Mouse (Mus musculus) hindbrain, embryonic 16.5 days (tissue): ENCODE data around the gene Cachd1. TPM values are rescaled to one million over a fixed set of nuclear protein-coding genes. Genes with fewer than 3 reads are reported as not detected.

Source experiments
- ATAC-seq: fragments of 200-750 bp; cut with Nextera tagmentation; 2 replicates; pipeline ENCODE4 v1.8.0; 2017; ENCODE audit warnings: moderate TSS enrichment, moderate library complexity
- H3K27ac ChIP-seq: fragments of 300-500 bp; sonication (generic); 2 replicates; pipeline ENCODE4 v1.5.1; 2014; ENCODE audit warnings: low read depth, mild to moderate bottlenecking, control low read depth, low read length, moderate library complexity
- H3K27me3 ChIP-seq: fragments of 300-500 bp; sonication (generic); replicated peaks from 2 replicates; pipeline ENCODE4 v1.6.1; 2014; ENCODE audit warnings: low read length; ENCODE audit not compliant: control insufficient read depth, insufficient read depth
- H3K36me3 ChIP-seq: fragments of 300-500 bp; sonication (generic); 2 replicates; pipeline ENCODE4 v1.6.1; 2014; ENCODE audit warnings: mild to moderate bottlenecking, low read length, moderate library complexity, mixed read lengths; ENCODE audit not compliant: control insufficient read depth, insufficient read depth
- H3K4me1 ChIP-seq: fragments of 300-500 bp; sonication (generic); 2 replicates; pipeline ENCODE4 v1.6.1; 2014; ENCODE audit warnings: low read depth, low read length; ENCODE audit not compliant: control insufficient read depth, insufficient read depth
- H3K4me2 ChIP-seq: fragments of 300-500 bp; sonication (generic); 2 replicates; pipeline ENCODE4 v1.6.1; 2014; ENCODE audit warnings: mild to moderate bottlenecking, low read length, control low read depth, moderate library complexity
- H3K4me3 ChIP-seq: fragments of 300-500 bp; sonication (generic); 2 replicates; pipeline ENCODE4 v1.5.1; 2014; ENCODE audit warnings: mild to moderate bottlenecking, low read length, control low read depth, moderate library complexity
- H3K9ac ChIP-seq: fragments of 300-500 bp; sonication (generic); 2 replicates; pipeline ENCODE4 v1.6.1; 2014; ENCODE audit warnings: low read depth, mild to moderate bottlenecking, control low read depth, low read length, moderate library complexity
- H3K9me3 ChIP-seq: fragments of 300-500 bp; sonication (generic); 2 replicates; pipeline ENCODE4 v1.6.1; 2014; ENCODE audit warnings: mild to moderate bottlenecking, low read length, moderate library complexity; ENCODE audit not compliant: control insufficient read depth
- WGBS: fragments of 180-500 bp; shearing (Covaris S2); extraction: QIAGEN DNeasy Blood & Tissue Kit; methylation state at CpG from one replicate; pipeline ENCODE4 v1.1.7; 2014; 5-methylcytosine and 5-hydroxymethylcytosine counted together
- polyA plus RNA-seq: library from polyadenylated mRNA; unstranded; fragments of >200 nt; fragmentation: Nextera tagmentation; extraction: Ambion mirVana; gene quantifications from 2 replicates; pipeline ENCODE4 v1.2.1, GENCODE M21; 2015

Gene Cachd1
- polyA plus RNA-seq, 1 experiment from 2014 or later: 10.6 TPM

DNA sequence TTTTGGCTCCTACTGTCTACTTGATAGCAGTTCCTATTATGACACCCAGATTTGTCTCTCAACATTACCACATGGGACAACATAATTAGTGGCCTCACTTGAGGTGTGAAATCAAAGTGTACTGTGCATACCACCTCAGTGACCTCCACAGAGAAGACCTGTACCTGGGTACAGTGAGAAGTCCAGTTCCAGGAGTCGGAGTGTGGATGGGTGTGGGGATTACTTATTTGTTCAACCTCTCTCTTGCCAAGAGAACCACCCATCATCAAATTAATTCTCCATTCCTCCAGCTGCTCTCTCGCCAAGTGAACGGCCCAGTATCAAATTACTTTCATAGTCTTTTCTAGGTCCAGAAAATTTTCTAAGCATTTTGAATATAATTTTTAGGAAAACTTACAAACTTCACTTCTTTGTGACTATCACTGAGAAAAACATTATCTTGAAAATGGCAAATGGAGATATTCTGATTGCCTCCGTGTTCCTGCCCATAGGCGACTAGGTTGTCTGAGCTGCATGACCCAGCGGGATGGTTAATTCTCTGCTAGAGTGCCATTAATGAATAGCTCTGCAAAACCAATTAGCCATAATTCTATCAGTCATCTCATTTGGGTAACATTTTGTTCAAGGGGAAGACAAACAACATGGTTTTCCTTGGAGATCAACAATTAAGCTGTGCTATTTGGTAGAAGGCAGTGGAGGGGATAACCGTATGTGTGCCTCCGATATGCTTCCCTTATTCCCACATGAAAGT is 120.0 kb downstream of the Cachd1 start:
- Histone ChIP-seq H3K27ac (no peak overlapping the region), H3K9me3 (no peaks in the 10 kb centered on the region), H3K36me3 (no peaks in the 10 kb centered on the region), H3K4me2 (no peak overlapping the region), H3K9ac (no peak overlapping the region), H3K27me3 (no peaks in the 10 kb centered on the region), H3K4me1 (no peaks in the 10 kb centered on the region; the same call in 1 of the 2 replicates), H3K4me3 (no peak overlapping the region)
- 54% methylated on average over 8 of the region's 8 CpGs for WGBS
- no peak for ATAC-seq

- ATAC-seq: 0 out of 2 replicates have a peak, but pooled peaks have one; percentile 74
- Histone ChIP-seq H3K4me2 (no peak overlapping the region), H3K9ac (no peak overlapping the region), H3K27me3 (no peaks in the 10 kb centered on the region), H3K4me1 (no peaks in the 10 kb centered on the region; the same call in 1 of the 2 replicates), H3K4me3 (no peak overlapping the region), H3K36me3 (no peaks in the 10 kb centered on the region), H3K27ac (no peak overlapping the region), H3K9me3 (no peaks in the 10 kb centered on the region)
- 66% methylated on average over 3 of the region's 3 CpGs for WGBS
Observed at GRCm38 (mm10) chr4:100897943-100898342, 121.5 kb downstream of the Cachd1 start.

GRCm38 (mm10) chr4:100909694-100910340 is 133.3 kb downstream of the Cachd1 start:
- H3K4me3 ChIP-seq: no peak overlapping the region
- H3K27me3 ChIP-seq: no peaks in the 10 kb centered on the region
- 42% methylated on average over 9 of the region's 9 CpGs for WGBS
- no peak overlapping the region for H3K9ac ChIP-seq
- no peak overlapping the region for H3K27ac ChIP-seq
- ATAC-seq: peak; percentile 21
- H3K4me1 ChIP-seq: peaks cover 20% of the 10 kb centered on the region
- no peaks in the 10 kb centered on the region for H3K9me3 ChIP-seq
- H3K36me3 ChIP-seq: no peaks in the 10 kb centered on the region
- no peak overlapping the region for H3K4me2 ChIP-seq

GRCm38 (mm10) chr4:100910605-100911330 is 134.3 kb downstream of the Cachd1 start:
- Histone ChIP-seq H3K4me2 (peak overlapping the region; percentile 20; the same call in 1 of the 2 replicates), H3K4me3 (no peak overlapping the region), H3K4me1 (peaks cover 20% of the 10 kb centered on the region), H3K36me3 (no peaks in the 10 kb centered on the region), H3K27me3 (no peaks in the 10 kb centered on the region), H3K27ac (no peak overlapping the region), H3K9ac (no peak overlapping the region), H3K9me3 (no peaks in the 10 kb centered on the region)
- WGBS: 17% methylated on average over 11 of the region's 11 CpGs
- no peak for ATAC-seq

- Histone ChIP-seq H3K4me2 (no peak overlapping the region), H3K27me3 (no peaks in the 10 kb centered on the region), H3K9ac (no peak overlapping the region), H3K4me3 (no peak overlapping the region), H3K36me3 (no peaks in the 10 kb centered on the region), H3K9me3 (no peaks in the 10 kb centered on the region), H3K27ac (no peak overlapping the region), H3K4me1 (peaks cover 20% of the 10 kb centered on the region)
- no peak for ATAC-seq
- 35% methylated on average over 3 of the region's 3 CpGs for WGBS
Observed at GRCm38 (mm10) chr4:100911658-100912057, 135.2 kb downstream of the Cachd1 start.

DNA sequence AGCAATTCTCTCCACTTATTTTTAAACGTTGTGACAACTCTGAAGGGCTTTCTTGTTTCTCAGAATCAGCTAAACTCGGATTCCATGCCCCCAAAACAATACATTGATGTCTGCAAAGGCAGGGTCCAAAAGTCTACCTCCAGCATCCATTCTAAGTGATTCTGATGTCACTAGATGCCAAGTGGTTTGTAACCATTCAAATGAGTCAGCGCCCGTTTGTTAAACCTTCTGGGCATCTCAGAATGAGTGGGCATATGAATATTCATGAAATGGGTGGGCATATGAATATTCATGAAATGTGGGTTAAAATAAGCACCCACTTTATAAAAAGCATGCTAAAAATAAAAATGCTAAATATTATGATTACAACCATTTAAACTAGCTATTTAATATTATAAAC is 137.2 kb downstream of the Cachd1 start:
- Histone ChIP-seq H3K27me3 (no peaks in the 10 kb centered on the region), H3K4me3 (no peak overlapping the region), H3K9me3 (no peaks in the 10 kb centered on the region), H3K9ac (no peak overlapping the region), H3K4me2 (no peak overlapping the region), H3K4me1 (peaks cover 20% of the 10 kb centered on the region), H3K27ac (no peak overlapping the region), H3K36me3 (no peaks in the 10 kb centered on the region; the same call in 1 of the 2 replicates)
- no peak for ATAC-seq
- WGBS: 35% methylated on average over 4 of the region's 4 CpGs

DNA sequence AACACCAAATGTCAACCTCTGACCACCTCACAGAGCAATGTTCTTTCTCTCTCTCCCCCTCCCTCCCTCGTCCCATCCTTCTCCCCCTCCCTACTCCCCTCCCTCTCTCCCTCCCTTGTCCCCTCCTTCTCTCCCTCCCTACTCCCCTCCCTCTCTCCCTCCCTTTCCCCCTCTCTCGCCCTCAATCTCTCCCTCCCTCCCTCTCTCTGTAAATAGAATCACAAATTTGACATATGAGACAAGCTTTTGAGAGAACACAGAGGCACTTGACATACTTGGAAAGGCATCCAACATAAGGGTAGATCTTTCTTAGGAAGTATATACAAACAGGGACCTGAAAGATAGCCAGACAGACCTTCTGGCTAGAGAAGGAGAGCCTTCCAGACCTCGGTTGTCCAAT is 138.1 kb downstream of the Cachd1 start:
- no peaks in the 10 kb centered on the region; the same call in 1 of the 2 replicates for H3K36me3 ChIP-seq
- no peak overlapping the region for H3K9ac ChIP-seq
- no peak for ATAC-seq
- peaks cover 20% of the 10 kb centered on the region for H3K4me1 ChIP-seq
- H3K27ac ChIP-seq: no peak overlapping the region
- no peaks in the 10 kb centered on the region for H3K27me3 ChIP-seq
- H3K4me2 ChIP-seq: no peak overlapping the region
- no peaks in the 10 kb centered on the region for H3K9me3 ChIP-seq
- no peak overlapping the region for H3K4me3 ChIP-seq
- WGBS: 39% methylated on average over 3 of the region's 3 CpGs

DNA sequence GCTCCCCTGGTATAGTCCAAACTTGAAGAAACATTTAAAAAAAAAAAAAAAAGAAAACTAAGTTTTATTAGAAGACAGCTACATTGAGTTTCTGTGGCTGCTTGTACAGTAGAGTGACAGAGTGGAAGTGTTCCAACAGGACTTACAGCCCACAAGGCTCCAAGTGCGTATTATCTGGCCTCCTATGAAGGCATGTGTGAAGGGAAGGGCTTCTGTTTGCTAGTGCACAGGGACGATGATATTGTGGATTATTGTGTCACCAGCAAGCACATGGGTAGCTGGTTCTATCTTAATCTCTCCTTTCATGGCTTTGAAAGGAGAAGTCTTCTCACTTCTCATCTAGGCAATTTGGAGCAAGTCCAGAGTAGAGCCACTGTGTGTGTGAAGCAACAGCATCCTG is 138.6 kb downstream of the Cachd1 start:
- no peaks in the 10 kb centered on the region; the same call in 1 of the 2 replicates for H3K36me3 ChIP-seq
- no peaks in the 10 kb centered on the region for H3K27me3 ChIP-seq
- no peak overlapping the region for H3K4me3 ChIP-seq
- H3K4me1 ChIP-seq: peaks cover 16% of the 10 kb centered on the region
- no peak overlapping the region for H3K9ac ChIP-seq
- H3K9me3 ChIP-seq: no peaks in the 10 kb centered on the region
- H3K27ac ChIP-seq: no peak overlapping the region
- WGBS: 74% methylated on average over 2 of the region's 2 CpGs
- no peak for ATAC-seq
- no peak overlapping the region for H3K4me2 ChIP-seq

GRCm38 (mm10) chr4:100917511-100917910 is 141.0 kb downstream of the Cachd1 start:
- Histone ChIP-seq H3K4me1 (peaks cover 7% of the 10 kb centered on the region), H3K27me3 (no peaks in the 10 kb centered on the region), H3K9ac (no peak overlapping the region), H3K36me3 (no peaks in the 10 kb centered on the region; the same call in 1 of the 2 replicates), H3K4me2 (no peak overlapping the region), H3K9me3 (no peaks in the 10 kb centered on the region), H3K27ac (no peak overlapping the region), H3K4me3 (no peak overlapping the region)
- ATAC-seq: no peak
- WGBS: 85% methylated on average over 1 of the region's 1 CpGs
